Mouse (Mus musculus): ENCODE data around the gene Ankrd45.

DNA sequence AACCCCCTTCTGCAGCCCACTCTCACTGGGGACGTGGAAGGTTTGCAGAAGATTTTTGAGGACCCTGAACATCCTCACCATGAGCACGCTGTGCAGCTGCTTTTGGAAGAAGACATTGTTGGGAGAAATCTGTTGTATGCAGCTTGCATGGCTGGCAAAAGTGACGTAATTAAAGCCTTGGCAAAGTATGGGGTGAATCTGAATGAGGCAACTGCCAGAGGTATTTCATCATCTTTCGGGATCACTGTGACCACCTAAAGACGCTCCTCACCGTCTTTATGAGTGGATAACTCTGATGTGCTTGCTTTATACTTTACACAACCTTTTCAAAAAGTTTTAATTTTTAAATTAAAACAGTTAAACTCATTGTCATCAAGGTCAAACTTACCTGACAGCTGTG is 8.6 kb downstream of the Ankrd45 start:
- TF ChIP-seq CTCF (IDR thresholded peaks at IDR 0.05; ENCODE audit: low read depth, low read length) (no peak), POLR2A (IDR thresholded peaks at IDR 0.05; ENCODE audit: borderline replicate concordance, low read depth, low read length) (no peak)
